Mouse (Mus musculus) limb, embryonic 14.5 days (tissue): Measurements from ENCODE around the gene Baz2a. TPM values are rescaled to one million over a fixed set of nuclear protein-coding genes. Genes with fewer than 3 reads are reported as not detected.

ENCODE experiments used
- ATAC-seq: fragments of 200-750 bp; cut with Nextera tagmentation; 2 replicates; pipeline ENCODE4 v1.8.0; 2017; ENCODE audit warnings: low read depth, moderate number of reproducible peaks, moderate TSS enrichment; ENCODE audit not compliant: low FRiP score
- DNase-seq: peaks from one replicate; pipeline ENCODE4 v3.0.0-alpha.2; 2015; ENCODE audit warnings: low spot score
- H3K27ac ChIP-seq: fragments of 300-500 bp; sonication (generic); replicated peaks from 2 replicates; pipeline ENCODE4 v1.5.1; 2014; ENCODE audit warnings: low read depth, mild to moderate bottlenecking, low read length, moderate library complexity, mixed read lengths
- H3K27me3 ChIP-seq: fragments of 300-500 bp; sonication (generic); 2 replicates; pipeline ENCODE4 v1.6.1; 2014; ENCODE audit warnings: low read length, mixed read lengths; ENCODE audit not compliant: control insufficient read depth, insufficient read depth
- H3K36me3 ChIP-seq: fragments of 300-500 bp; sonication (generic); 2 replicates; pipeline ENCODE4 v1.6.1; 2014; ENCODE audit warnings: mild to moderate bottlenecking, low read length, moderate library complexity, mixed read lengths; ENCODE audit not compliant: control insufficient read depth, insufficient read depth
- H3K4me1 ChIP-seq: fragments of 300-500 bp; sonication (generic); 2 replicates; pipeline ENCODE4 v1.6.1; 2014; ENCODE audit warnings: antibody characterized with exemption, low read length, mixed read lengths; ENCODE audit not compliant: control insufficient read depth, insufficient read depth
- H3K4me2 ChIP-seq: fragments of 300-500 bp; sonication (generic); replicated peaks from 2 replicates; pipeline ENCODE4 v1.6.1; 2014; ENCODE audit warnings: low read depth, mild to moderate bottlenecking, low read length, moderate library complexity; ENCODE audit not compliant: severe bottlenecking
- H3K4me3 ChIP-seq: fragments of 300-500 bp; sonication (generic); replicated peaks from 2 replicates; pipeline ENCODE4 v1.5.1; 2014; ENCODE audit warnings: low read length
- H3K9ac ChIP-seq: fragments of 300-500 bp; sonication (generic); 2 replicates; pipeline ENCODE4 v1.6.1; 2014; ENCODE audit warnings: mild to moderate bottlenecking, low read depth, low read length, moderate library complexity; ENCODE audit not compliant: severe bottlenecking
- H3K9me3 ChIP-seq: fragments of 300-500 bp; sonication (generic); 2 replicates; pipeline ENCODE4 v1.6.1; 2016; ENCODE audit warnings: low read length; ENCODE audit not compliant: control insufficient read depth
- POLR2A ChIP-seq: fragments of 200-500 bp; IDR thresholded peaks from 2 replicates; pipeline ENCODE4 v1.8.0; 2012; ENCODE audit warnings: inconsistent platforms, mild to moderate bottlenecking, moderate library complexity, borderline replicate concordance; ENCODE audit not compliant: insufficient read depth, insufficient read length; ENCODE audit errors: extremely low read depth
- WGBS: fragments of 180-500 bp; shearing (Covaris S2); extraction: QIAGEN DNeasy Blood & Tissue Kit; methylation state at CpG from one replicate; pipeline ENCODE4 v1.1.7; 2014; 5-methylcytosine and 5-hydroxymethylcytosine counted together
- polyA plus RNA-seq, 2 experiments: library from polyadenylated mRNA; depleted of rRNA in 1 of 2; stranded (reverse) in 1 of 2; unstranded in 1 of 2; fragments of >200 nt; fragmentation: Nextera tagmentation in 1 of 2; extraction: Ambion mirVana in 1 of 2; gene quantifications; 2 replicates each; pipeline versions ENCODE4 v1.2.1 to v1.2.3; 2012 to 2014

Gene Baz2a
- polyA plus RNA-seq, 2 experiments: 17.5 to 28.3 TPM

DNA sequence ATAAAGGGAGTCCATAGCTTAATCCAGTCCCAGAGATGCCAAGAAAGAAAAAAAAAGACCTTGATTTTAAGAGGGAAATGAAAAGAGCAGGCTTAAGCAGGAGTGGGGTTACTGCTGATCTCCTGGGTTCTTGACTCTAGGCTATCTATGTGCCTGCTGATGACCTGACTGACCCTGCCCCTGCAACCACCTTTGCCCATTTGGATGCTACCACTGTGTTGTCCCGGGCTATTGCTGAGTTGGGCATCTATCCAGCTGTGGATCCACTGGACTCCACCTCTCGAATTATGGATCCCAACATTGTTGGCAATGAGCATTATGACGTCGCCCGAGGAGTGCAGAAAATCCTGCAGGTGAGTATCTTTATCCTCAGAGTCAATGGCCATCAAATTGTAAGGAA, 3.2 kb upstream of the Baz2a start:
- no peaks in the 10 kb centered on the region for H3K27me3 ChIP-seq
- no peak overlapping the region for H3K4me2 ChIP-seq
- ATAC-seq (no peak), DNase-seq (no peak)
- H3K36me3 ChIP-seq: peaks cover 68% of the 10 kb centered on the region
- no peak overlapping the region for H3K9ac ChIP-seq
- no peak overlapping the region for H3K4me3 ChIP-seq
- H3K4me1 ChIP-seq: peaks cover 15% of the 10 kb centered on the region
- H3K9me3 ChIP-seq: no peaks in the 10 kb centered on the region
- WGBS: 94% methylated on average over 5 of the region's 5 CpGs
- H3K27ac ChIP-seq: no peak overlapping the region
- TF ChIP-seq POLR2A: no peak

DNA sequence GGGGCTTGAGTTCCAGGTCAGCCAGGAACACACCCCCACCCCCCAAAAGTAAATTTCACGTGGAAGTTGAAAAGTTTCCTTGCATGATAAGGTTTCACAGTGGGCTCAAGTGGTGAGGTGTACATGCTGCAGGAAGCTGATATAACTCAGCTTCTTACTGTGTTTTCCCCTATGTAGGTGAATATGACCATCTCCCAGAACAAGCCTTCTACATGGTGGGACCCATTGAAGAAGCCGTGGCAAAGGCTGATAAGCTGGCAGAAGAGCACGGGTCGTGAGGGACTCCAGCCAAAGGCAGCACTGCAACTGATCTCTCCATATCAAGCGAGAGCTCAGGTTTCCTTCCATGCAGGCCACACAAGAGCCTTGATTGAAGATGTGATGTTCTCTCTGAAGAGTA, 1.5 kb upstream of the Baz2a start:
- Histone ChIP-seq H3K9ac (no peak overlapping the region), H3K27ac (no peak overlapping the region), H3K36me3 (peaks cover 60% of the 10 kb centered on the region), H3K4me1 (peaks cover 24% of the 10 kb centered on the region), H3K9me3 (no peaks in the 10 kb centered on the region), H3K4me2 (no peak overlapping the region), H3K4me3 (no peak overlapping the region), H3K27me3 (no peaks in the 10 kb centered on the region)
- no peak for DNase-seq
- TF ChIP-seq POLR2A: no peak
- no peak for ATAC-seq
- WGBS: 59% methylated on average over 5 of the region's 5 CpGs

GRCm38 (mm10) chr10:128090651-128091563, 470 bp upstream of the Baz2a start:
- peak; percentile 94 for DNase-seq
- 6% methylated on average over 14 of the region's 14 CpGs for WGBS
- Histone ChIP-seq H3K36me3 (peaks cover 50% of the 10 kb centered on the region), H3K27ac (no peak overlapping the region), H3K4me2 (peak overlapping the region; percentile 92), H3K9me3 (no peaks in the 10 kb centered on the region), H3K9ac (peak overlapping the region; percentile 25; the same call in 1 of the 2 replicates), H3K4me3 (peak overlapping the region; percentile 85), H3K27me3 (no peaks in the 10 kb centered on the region), H3K4me1 (peaks cover 24% of the 10 kb centered on the region)
- peak; percentile 42 for ATAC-seq
- no peak for TF ChIP-seq POLR2A

DNA sequence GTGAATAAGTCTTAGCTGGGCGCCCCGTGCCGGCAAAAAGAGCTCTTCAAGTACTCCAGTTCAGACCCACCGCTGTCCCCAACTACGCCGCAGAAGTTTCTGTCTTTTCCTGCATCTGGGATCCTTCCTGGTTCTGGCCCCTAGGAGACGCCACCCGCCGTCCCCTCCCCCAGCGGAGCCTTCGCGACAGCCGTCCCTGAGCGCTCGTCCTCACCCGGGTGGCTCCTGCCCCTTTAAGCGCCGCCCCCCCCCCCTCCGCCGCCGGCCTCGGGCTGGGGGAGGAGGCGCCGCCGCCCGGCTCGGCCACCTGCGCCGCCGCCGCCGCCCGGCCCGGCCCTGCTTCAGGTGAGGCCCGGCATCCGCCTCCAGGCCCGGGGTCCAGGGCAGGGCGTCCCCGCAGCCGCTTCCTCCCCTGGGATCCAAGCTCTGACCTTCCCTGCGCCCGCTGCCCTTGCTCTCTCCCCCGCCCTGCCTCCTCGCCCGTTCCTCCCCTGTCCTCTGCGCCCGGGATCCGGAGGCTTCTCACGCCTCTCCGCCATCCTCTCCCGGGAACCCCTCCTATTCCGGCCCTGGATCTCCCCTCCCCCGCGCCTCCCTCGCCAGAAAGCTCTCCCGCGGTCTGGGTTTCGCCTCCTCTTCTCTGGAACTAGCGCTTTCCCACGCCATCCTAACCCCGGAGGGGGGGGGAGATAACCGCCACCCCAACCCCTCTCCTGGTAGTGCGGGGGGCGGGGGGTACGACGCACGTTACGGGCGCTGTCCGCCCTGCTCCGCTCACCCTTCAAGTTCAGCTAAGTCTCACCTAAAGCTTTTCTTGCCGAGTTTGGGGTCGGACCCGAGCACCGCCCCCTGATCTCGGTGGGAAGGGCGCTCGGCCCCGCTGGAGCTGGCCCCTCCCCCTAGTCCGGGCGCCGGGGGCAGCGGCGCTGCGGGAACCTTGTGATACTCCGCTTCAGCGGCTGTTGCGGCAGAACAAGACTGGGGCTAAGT, 1.4 kb downstream of the Baz2a start:
- WGBS: under 1% methylated on average over 66 of the region's 88 CpGs
- H3K27ac ChIP-seq: peak overlapping the region; percentile 78
- peak overlapping the region; percentile 92 for H3K4me2 ChIP-seq
- peak overlapping the region; percentile 73 for H3K9ac ChIP-seq
- H3K9me3 ChIP-seq: no peaks in the 10 kb centered on the region
- no peak for TF ChIP-seq POLR2A
- peak; percentile 32 for ATAC-seq
- peak overlapping the region; percentile 85 for H3K4me3 ChIP-seq
- no peaks in the 10 kb centered on the region for H3K27me3 ChIP-seq
- DNase-seq: peak; percentile 54
- peaks cover 25% of the 10 kb centered on the region for H3K4me1 ChIP-seq
- peaks cover 31% of the 10 kb centered on the region for H3K36me3 ChIP-seq
